Comparison of ENCODE assay signal across 21 mouse cellular contexts in genomic region chr2:155453591-155453990, GRCm38 (mm10). TPM values are rescaled to one million over a fixed set of nuclear protein-coding genes. Genes with fewer than 3 reads are reported as not detected.
DNase-seq lines count a peak whose midpoint lies in the region; ATAC-seq and TF ChIP-seq lines count a peak whose summit lies in the region.
"Had no signal": no experiment of that assay in that cellular context is flagged by ENCODE, and none has a peak within 500 bp of the region (broad histone marks: within the 10 kb centered on the region; RNA-seq: fewer than 3 reads in every experiment).

No protein-coding gene starts in this region.

- ATAC-seq in forebrain, embryonic 14.5 days = no peak
- ATAC-seq in forebrain, embryonic 13.5 days = no peak
- ATAC-seq in hindbrain, postnatal 0 days = peak; percentile 85
- ATAC-seq in hindbrain, embryonic 11.5 days (ENCODE audit: low FRiP score) = no peak
- no peak for ATAC-seq in midbrain, embryonic 16.5 days
- ATAC-seq: intestine, embryonic 16.5 days; lung, postnatal 0 days had no signal

- WGBS in forebrain, embryonic 14.5 days = 83% methylated on average over 7 of the region's 7 CpGs
- whole genome bisulfite sequencing in forebrain, embryonic 13.5 days = 90% methylated on average over 7 of the region's 7 CpGs
- 54% methylated on average over 7 of the region's 7 CpGs for WGBS in hindbrain, postnatal 0 days
- 90% methylated on average over 7 of the region's 7 CpGs for WGBS in hindbrain, embryonic 11.5 days
- WGBS in midbrain, embryonic 16.5 days = 81% methylated on average over 7 of the region's 7 CpGs
- whole genome bisulfite sequencing in midbrain, embryonic 10.5 days = 90% methylated on average over 7 of the region's 7 CpGs

- no peak overlapping the region for H3K4me3 ChIP-seq in forebrain, embryonic 14.5 days (ENCODE audit: low read depth, low read length)
- no peak overlapping the region for H3K4me3 ChIP-seq in forebrain, embryonic 13.5 days
- H3K4me3 ChIP-seq in hindbrain, postnatal 0 days (ENCODE audit: low read length) = no peak overlapping the region
- no peak overlapping the region for H3K4me3 ChIP-seq in hindbrain, embryonic 11.5 days (ENCODE audit: low read depth, low read length)
- H3K4me3 ChIP-seq in midbrain, embryonic 16.5 days (ENCODE audit: low read depth, low read length) = no peak overlapping the region
- H3K4me3 ChIP-seq in midbrain, embryonic 10.5 days = no peak overlapping the region
- H3K4me3 ChIP-seq: embryonic facial prominence, embryonic 15.5 days; heart, embryonic 15.5 days; hindbrain, embryonic 10.5 days; limb, embryonic 13.5 days; midbrain, embryonic 12.5 days; myocyte had no signal

- no peak for TF ChIP-seq CTCF in hindbrain, postnatal 0 days (IDR thresholded peaks at IDR 0.05; ENCODE audit: low read depth)

- no peak overlapping the region for H3K4me2 ChIP-seq in forebrain, embryonic 14.5 days (ENCODE audit: low read length)
- H3K4me2 ChIP-seq in forebrain, embryonic 13.5 days = no peak overlapping the region
- H3K4me2 ChIP-seq in hindbrain, postnatal 0 days (ENCODE audit: low read depth, low read length) = no peak overlapping the region
- H3K4me2 ChIP-seq in hindbrain, embryonic 11.5 days (replicated peaks; ENCODE audit: low read depth, low read length) = no peak overlapping the region
- H3K4me2 ChIP-seq in midbrain, embryonic 16.5 days (ENCODE audit: low read length) = no peak overlapping the region
- H3K4me2 ChIP-seq: embryonic facial prominence, embryonic 15.5 days; heart, embryonic 15.5 days; limb, embryonic 13.5 days; midbrain, embryonic 12.5 days had no signal

- H3K27me3 ChIP-seq in forebrain, embryonic 14.5 days (replicated peaks; ENCODE audit: control insufficient read depth, insufficient read depth, low read length) = no peaks in the 10 kb centered on the region
- H3K27me3 ChIP-seq in forebrain, embryonic 13.5 days = no peaks in the 10 kb centered on the region
- H3K27me3 ChIP-seq in hindbrain, postnatal 0 days (ENCODE audit: insufficient read depth, low read length) = no peaks in the 10 kb centered on the region
- no peaks in the 10 kb centered on the region for H3K27me3 ChIP-seq in hindbrain, embryonic 11.5 days (ENCODE audit: control insufficient read depth, insufficient read depth, low read length)
- H3K27me3 ChIP-seq in midbrain, embryonic 16.5 days (ENCODE audit: control insufficient read depth, insufficient read depth, low read depth, low read length) = no peaks in the 10 kb centered on the region
- H3K27me3 ChIP-seq in midbrain, embryonic 10.5 days (ENCODE audit: low read depth, poor library complexity, severe bottlenecking) = no peaks in the 10 kb centered on the region
- H3K27me3 ChIP-seq: CH12.LX; embryonic facial prominence, embryonic 15.5 days; heart, embryonic 15.5 days; limb, embryonic 13.5 days; midbrain, embryonic 12.5 days had no signal

- no peak overlapping the region for H3K27ac ChIP-seq in forebrain, embryonic 14.5 days (ENCODE audit: low read depth, low read length)
- no peak overlapping the region for H3K27ac ChIP-seq in forebrain, embryonic 13.5 days
- H3K27ac ChIP-seq in hindbrain, postnatal 0 days = peak overlapping the region; percentile 13
- H3K27ac ChIP-seq in hindbrain, embryonic 11.5 days (ENCODE audit: low read depth, low read length) = no peak overlapping the region
- 0 out of 2 replicates have a peak overlapping the region, but pooled peaks have one; percentile 33 for H3K27ac ChIP-seq in midbrain, embryonic 16.5 days (ENCODE audit: low read length)
- H3K27ac ChIP-seq in midbrain, embryonic 10.5 days (replicated peaks) = no peak overlapping the region
- H3K27ac ChIP-seq: embryonic facial prominence, embryonic 15.5 days; heart, embryonic 15.5 days; hindbrain, embryonic 10.5 days; limb, embryonic 13.5 days; midbrain, embryonic 12.5 days had no signal

- no peaks in the 10 kb centered on the region for H3K9me3 ChIP-seq in forebrain, embryonic 14.5 days (replicated peaks; ENCODE audit: control insufficient read depth, low read length)
- no peaks in the 10 kb centered on the region for H3K9me3 ChIP-seq in forebrain, embryonic 13.5 days (replicated peaks)
- H3K9me3 ChIP-seq in hindbrain, postnatal 0 days (ENCODE audit: low read length) = no peaks in the 10 kb centered on the region
- H3K9me3 ChIP-seq in hindbrain, embryonic 11.5 days (ENCODE audit: control insufficient read depth, low read length) = no peaks in the 10 kb centered on the region
- H3K9me3 ChIP-seq in midbrain, embryonic 16.5 days (replicated peaks; ENCODE audit: control insufficient read depth, low read length, poor library complexity, severe bottlenecking) = no peaks in the 10 kb centered on the region
- H3K9me3 ChIP-seq in midbrain, embryonic 10.5 days (replicated peaks) = no peaks in the 10 kb centered on the region
- H3K9me3 ChIP-seq: embryonic facial prominence, embryonic 15.5 days; heart, embryonic 15.5 days; hindbrain, embryonic 10.5 days; limb, embryonic 13.5 days; midbrain, embryonic 12.5 days had no signal

- no peak overlapping the region for H3K9ac ChIP-seq in forebrain, embryonic 14.5 days (ENCODE audit: low read length)
- H3K9ac ChIP-seq in forebrain, embryonic 13.5 days = no peak overlapping the region
- no peak overlapping the region for H3K9ac ChIP-seq in hindbrain, postnatal 0 days (replicated peaks; ENCODE audit: low read length)
- no peak overlapping the region for H3K9ac ChIP-seq in hindbrain, embryonic 11.5 days (ENCODE audit: low read depth, low read length)
- H3K9ac ChIP-seq in midbrain, embryonic 16.5 days (ENCODE audit: low read depth, low read length) = no peak overlapping the region
- H3K9ac ChIP-seq: embryonic facial prominence, embryonic 15.5 days; heart, embryonic 15.5 days; limb, embryonic 13.5 days; midbrain, embryonic 12.5 days had no signal

- DNase-seq in forebrain, embryonic 14.5 days (ENCODE audit: low spot score) = peak; percentile 5
- DNase-seq in hindbrain, postnatal 0 days (ENCODE audit: low spot score) = peak; percentile 70
- no peak for DNase-seq in hindbrain, embryonic 11.5 days (ENCODE audit: low spot score)
- no peak for DNase-seq in midbrain, embryonic 10.5 days (ENCODE audit: low spot score)
- peak; percentile 26 for DNase-seq in brain, adult 2 months (ENCODE audit: low read depth, low spot score)
- no peak for DNase-seq in ovary, postnatal 14 days (ENCODE audit: low spot score)
- DNase-seq: adrenal gland, postnatal 36 days; cerebellum, postnatal 36 days; kidney, postnatal 4 days; thymus, postnatal 36 days had no signal

- peaks cover 8% of the 10 kb centered on the region; the same call in 1 of the 2 replicates for H3K36me3 ChIP-seq in forebrain, embryonic 14.5 days (ENCODE audit: control insufficient read depth, insufficient read depth, low read length)
- peaks cover 9% of the 10 kb centered on the region; the same call in 1 of the 2 replicates for H3K36me3 ChIP-seq in forebrain, embryonic 13.5 days (ENCODE audit: poor library complexity, severe bottlenecking)
- H3K36me3 ChIP-seq in hindbrain, postnatal 0 days (ENCODE audit: insufficient read depth, low read length) = no peaks in the 10 kb centered on the region
- H3K36me3 ChIP-seq in hindbrain, embryonic 11.5 days (ENCODE audit: control insufficient read depth, insufficient read depth, low read length) = no peaks in the 10 kb centered on the region
- H3K36me3 ChIP-seq in midbrain, embryonic 16.5 days (ENCODE audit: control insufficient read depth, insufficient read depth, low read length) = no peaks in the 10 kb centered on the region; the same call in 1 of the 2 replicates
- H3K36me3 ChIP-seq in midbrain, embryonic 10.5 days = peaks cover 35% of the 10 kb centered on the region
- H3K36me3 ChIP-seq: heart, embryonic 15.5 days had no signal

- no peaks in the 10 kb centered on the region for H3K4me1 ChIP-seq in forebrain, embryonic 14.5 days (ENCODE audit: control insufficient read depth, insufficient read depth, low read length)
- no peaks in the 10 kb centered on the region for H3K4me1 ChIP-seq in forebrain, embryonic 13.5 days
- no peaks in the 10 kb centered on the region for H3K4me1 ChIP-seq in hindbrain, postnatal 0 days (ENCODE audit: insufficient read depth, low read length)
- no peaks in the 10 kb centered on the region for H3K4me1 ChIP-seq in hindbrain, embryonic 11.5 days (replicated peaks; ENCODE audit: control insufficient read depth, insufficient read depth, low read length)
- H3K4me1 ChIP-seq in midbrain, embryonic 16.5 days (ENCODE audit: control insufficient read depth, insufficient read depth, low read length) = no peaks in the 10 kb centered on the region
- H3K4me1 ChIP-seq in midbrain, embryonic 10.5 days = no peaks in the 10 kb centered on the region
- H3K4me1 ChIP-seq: embryonic facial prominence, embryonic 15.5 days; heart, embryonic 15.5 days; hindbrain, embryonic 10.5 days; midbrain, embryonic 12.5 days had no signal

RNA-seq across cellular contexts. Expression of gene Ncoa6, which starts 20.1 kb away (rescaled TPM):
- 29.9 and 30.8 TPM in 2 replicates for polyA plus RNA-seq in forebrain, embryonic 14.5 days (2014; fragmentation: Nextera tagmentation; extraction: Ambion mirVana)
- 29.6 and 30.5 TPM in 2 replicates for polyA plus RNA-seq in forebrain, embryonic 13.5 days (2015; fragmentation: Nextera tagmentation; extraction: Ambion mirVana)
- total RNA-seq in hindbrain, postnatal 0 days (2014; rRNA removed) = 29.7 and 43.4 TPM in 2 replicates
- polyA plus RNA-seq in hindbrain, postnatal 0 days (2015; fragmentation: Nextera tagmentation; extraction: Ambion mirVana) = 25.7 TPM in 2 replicates
- 29.5 and 34.8 TPM in 2 replicates for polyA plus RNA-seq in hindbrain, embryonic 11.5 days (2014; fragmentation: Nextera tagmentation; extraction: Ambion mirVana)
- polyA plus RNA-seq in midbrain, embryonic 16.5 days (2015; fragmentation: Nextera tagmentation; extraction: Ambion mirVana) = 22.7 and 26.6 TPM in 2 replicates
- polyA plus RNA-seq in midbrain, embryonic 10.5 days (2016; fragmentation: Nextera tagmentation; extraction: Ambion mirVana) = 20.8 and 22.3 TPM in 2 replicates

Comparison
In these comparisons a context has a peak if more than half of its experiments do, and no peak if none do; other contexts are left out.
1. DNase-seq: peak in forebrain, embryonic 14.5 days (single experiment), hindbrain, postnatal 0 days (single experiment) and brain, adult 2 months (single experiment); none in hindbrain, embryonic 11.5 days (single experiment), midbrain, embryonic 10.5 days (single experiment) and ovary, postnatal 14 days (single experiment).
2. H3K27ac ChIP-seq: peak in hindbrain, postnatal 0 days (single experiment) and midbrain, embryonic 16.5 days (single experiment); none in forebrain, embryonic 14.5 days (single experiment), forebrain, embryonic 13.5 days (single experiment), hindbrain, embryonic 11.5 days (single experiment) and midbrain, embryonic 10.5 days (single experiment).